Mouse (Mus musculus) macrophage (primary cell): ENCODE results near the gene Elof1. TPM values are rescaled to one million over a fixed set of nuclear protein-coding genes. Genes with fewer than 3 reads are reported as not detected.
"Not testable (repeated sequence)": the region's sequence is repeated elsewhere in the genome, so short reads cannot be mapped to it uniquely, and the experiment has no call there.

Experiments used
- H3K27ac ChIP-seq: fragments of 350-480 bp; formaldehyde crosslinking; 2 replicates; pipeline ENCODE4 v1.9.0; 2021
- H3K36me3 ChIP-seq: fragments of 350-480 bp; formaldehyde crosslinking; 2 replicates; pipeline ENCODE4 v1.9.0; 2021; ENCODE audit errors: inconsistent target
- H3K4me3 ChIP-seq: fragments of 350-480 bp; formaldehyde crosslinking; 2 replicates; pipeline ENCODE4 v1.9.0; 2021; ENCODE audit errors: inconsistent target
- H3K79me2 ChIP-seq: fragments of 350-480 bp; formaldehyde crosslinking; 2 replicates; pipeline ENCODE4 v1.9.0; 2021; ENCODE audit errors: inconsistent target
- WGBS: methylation state at CpG from one replicate; pipeline ENCODE4 v1.1.7; 2026; ENCODE audit warnings: inconsistent platforms; ENCODE audit not compliant: missing documents; 5-methylcytosine and 5-hydroxymethylcytosine counted together
- polyA plus RNA-seq: library from polyadenylated mRNA; stranded (reverse); fragments of 250-400 nt; gene quantifications from 3 replicates; pipeline ENCODE4 v1.2.4, GENCODE M21; 2018; ENCODE audit warnings: inconsistent platforms

Elof1 gene
- polyA plus RNA-seq, 1 experiment from 2014 or later = 46.8 TPM

GRCm38 (mm10) chr9:22089281-22089680 is 27.7 kb downstream of the Elof1 start:
- Histone ChIP-seq H3K27ac (no peak overlapping the region), H3K79me2 (no peaks in the 10 kb centered on the region), H3K36me3 (no peaks in the 10 kb centered on the region), H3K4me3 (no peak overlapping the region)
- WGBS = 96% methylated on average over 7 of the region's 7 CpGs

- 85% methylated on average over 2 of the region's 2 CpGs for WGBS
- H3K79me2 ChIP-seq = no peaks in the 10 kb centered on the region
- H3K36me3 ChIP-seq = no peaks in the 10 kb centered on the region
Observed at GRCm38 (mm10) chr9:22087034-22087618, 29.8 kb downstream of the Elof1 start.

GRCm38 (mm10) chr9:22086012-22086411 is 31.0 kb downstream of the Elof1 start:
- Histone ChIP-seq H3K27ac (no peak overlapping the region; the same call in 1 of the 2 replicates), H3K79me2 (no peaks in the 10 kb centered on the region), H3K36me3 (no peaks in the 10 kb centered on the region), H3K4me3 (peak overlapping the region; percentile 86)
- WGBS = 92% methylated on average over 6 of the region's 6 CpGs

More at GRCm38 (mm10) chr9:22087034-22087618, 29.8 kb downstream of the Elof1 start:
- Histone ChIP-seq H3K27ac (no peak overlapping the region), H3K4me3 (no peak overlapping the region)

GRCm38 (mm10) chr9:22085022-22085834 is 31.7 kb downstream of the Elof1 start, which contains the start of gene Ecsit:
Gene Ecsit (minus strand): TSS chr9:22085438.
- WGBS = under 1% methylated on average over 48 of the region's 48 CpGs
- H3K36me3 ChIP-seq = no peaks in the 10 kb centered on the region
- peak within 1 kb of the TSS; percentile 33 for H3K27ac ChIP-seq
- no peaks in the 10 kb centered on the region for H3K79me2 ChIP-seq
- peak within 1 kb of the TSS; percentile 86 for H3K4me3 ChIP-seq

GRCm38 (mm10) chr9:22084667-22085021 is 32.3 kb downstream of the Elof1 start:
- Histone ChIP-seq H3K36me3 (no peaks in the 10 kb centered on the region), H3K4me3 (peak overlapping the region; percentile 86), H3K27ac (peak overlapping the region; percentile 33), H3K79me2 (no peaks in the 10 kb centered on the region)
- WGBS = 31% methylated on average over 4 of the region's 4 CpGs

- over 99% methylated on average over 23 of the region's 23 CpGs for WGBS
- Histone ChIP-seq H3K4me3 (no peak overlapping the region), H3K27ac (no peak overlapping the region), H3K36me3 (0 out of 2 replicates have a peak, but pooled peaks cover 6% of the 10 kb centered on the region), H3K79me2 (no peaks in the 10 kb centered on the region)
Observed at GRCm38 (mm10) chr9:22076223-22076622, 40.7 kb downstream of the Elof1 start.

DNA sequence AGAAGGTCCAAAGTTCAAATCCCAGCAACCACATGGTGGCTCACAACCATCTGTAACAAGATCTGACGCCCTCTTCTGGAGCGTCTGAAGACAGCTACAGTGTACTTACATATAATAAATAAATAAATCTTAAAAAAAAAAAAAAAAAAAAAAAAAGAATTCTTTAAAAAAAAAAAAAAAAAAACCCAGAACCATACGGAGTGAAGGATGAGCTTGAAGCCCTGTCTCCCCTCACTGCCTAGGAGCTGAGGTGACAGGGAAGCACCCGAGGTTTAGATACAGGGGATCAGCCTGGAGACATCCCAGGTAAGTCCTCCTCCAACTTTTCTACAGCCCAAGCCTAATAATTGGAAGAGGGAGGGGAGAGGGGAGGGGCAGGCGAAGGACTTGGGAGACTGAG is 41.2 kb downstream of the Elof1 start:
- not testable (repeated sequence) for H3K27ac ChIP-seq, H3K4me3 ChIP-seq, H3K79me2 ChIP-seq, H3K36me3 ChIP-seq
- WGBS = 84% methylated on average over 3 of the region's 5 CpGs

DNA sequence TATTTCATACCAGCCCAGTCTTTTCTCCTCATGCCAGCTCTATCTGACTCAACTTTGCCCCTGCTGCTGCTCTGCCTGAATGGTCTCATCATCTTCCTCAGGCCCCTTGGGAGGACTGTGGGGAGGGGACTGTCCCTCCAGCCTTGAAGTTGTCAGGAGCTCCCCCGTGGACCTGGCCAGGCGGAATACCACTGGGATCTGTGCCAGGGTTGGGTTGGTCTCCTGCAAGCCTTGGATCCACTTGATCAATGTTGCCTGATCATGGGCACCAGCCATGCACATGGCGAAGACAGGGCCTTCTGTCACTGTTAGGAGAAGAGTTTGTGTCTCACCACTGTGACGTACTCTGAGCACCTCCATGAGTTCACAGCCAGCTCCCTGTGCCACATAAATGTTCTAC is 44.7 kb downstream of the Elof1 start:
- H3K4me3 ChIP-seq = no peak overlapping the region
- H3K27ac ChIP-seq = no peak overlapping the region
- WGBS = 100% methylated on average over 4 of the region's 4 CpGs
- H3K79me2 ChIP-seq = no peaks in the 10 kb centered on the region
- H3K36me3 ChIP-seq = 0 out of 2 replicates have a peak, but pooled peaks cover 6% of the 10 kb centered on the region

GRCm38 (mm10) chr9:22070791-22071573 is 46.0 kb downstream of the Elof1 start, which contains the start of the genes Gm49318 and Zfp653:
Gene Gm49318 (minus strand): TSS chr9:22071259.
Gene Zfp653 (minus strand): TSS chr9:22071376.
- peak within 1 kb of the TSS; percentile 53 for H3K4me3 ChIP-seq
- H3K27ac ChIP-seq = peak within 1 kb of the TSS; percentile 36
- 0% methylated on average over 70 of the region's 87 CpGs for WGBS
- no peaks in the 10 kb centered on the region for H3K79me2 ChIP-seq
- H3K36me3 ChIP-seq = 0 out of 2 replicates have a peak, but pooled peaks cover under 1% of the 10 kb centered on the region

DNA sequence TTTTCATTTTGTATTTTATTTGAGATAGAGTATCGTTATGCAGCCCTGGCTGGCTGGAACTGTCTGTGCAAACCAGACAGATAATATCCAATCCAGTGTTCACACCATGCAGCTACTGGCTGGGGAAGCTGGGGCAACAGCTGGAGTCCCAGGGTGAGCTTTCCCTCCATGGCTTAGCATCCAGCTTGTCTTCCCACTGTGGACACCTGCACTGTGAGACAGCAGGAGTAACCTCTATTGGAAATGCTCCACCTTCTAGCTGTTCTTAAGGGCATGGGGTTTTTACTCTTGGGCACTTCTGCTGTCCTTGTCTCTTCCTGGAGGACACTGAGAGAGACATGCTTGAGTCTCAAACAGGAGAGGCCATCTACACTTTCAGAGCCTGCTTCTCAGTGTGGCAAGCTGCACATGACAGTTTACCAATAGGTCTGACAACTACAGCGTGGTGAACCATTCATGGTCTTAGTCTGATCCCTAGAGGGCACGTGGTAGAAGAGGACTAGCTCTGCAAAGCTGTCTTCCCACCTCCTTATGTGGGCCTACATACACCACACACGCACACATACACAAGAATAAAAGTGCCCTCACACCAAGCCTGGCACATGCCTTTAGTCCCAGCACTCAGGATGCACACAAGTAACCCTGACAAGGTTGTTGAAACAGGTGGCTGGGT is 47.0 kb downstream of the Elof1 start:
- 76% methylated on average over 4 of the region's 4 CpGs for WGBS
- peak overlapping the region; percentile 21; the same call in 1 of the 2 replicates for H3K4me3 ChIP-seq
- H3K79me2 ChIP-seq = no peaks in the 10 kb centered on the region
- H3K27ac ChIP-seq = no peak overlapping the region
- H3K36me3 ChIP-seq = peaks cover 7% of the 10 kb centered on the region

GRCm38 (mm10) chr9:22067195-22067594 is 49.8 kb downstream of the Elof1 start:
- WGBS = 98% methylated on average over 5 of the region's 5 CpGs
- H3K79me2 ChIP-seq = no peaks in the 10 kb centered on the region
- H3K36me3 ChIP-seq = peaks cover 19% of the 10 kb centered on the region
- H3K27ac ChIP-seq = no peak overlapping the region
- H3K4me3 ChIP-seq = no peak overlapping the region

DNA sequence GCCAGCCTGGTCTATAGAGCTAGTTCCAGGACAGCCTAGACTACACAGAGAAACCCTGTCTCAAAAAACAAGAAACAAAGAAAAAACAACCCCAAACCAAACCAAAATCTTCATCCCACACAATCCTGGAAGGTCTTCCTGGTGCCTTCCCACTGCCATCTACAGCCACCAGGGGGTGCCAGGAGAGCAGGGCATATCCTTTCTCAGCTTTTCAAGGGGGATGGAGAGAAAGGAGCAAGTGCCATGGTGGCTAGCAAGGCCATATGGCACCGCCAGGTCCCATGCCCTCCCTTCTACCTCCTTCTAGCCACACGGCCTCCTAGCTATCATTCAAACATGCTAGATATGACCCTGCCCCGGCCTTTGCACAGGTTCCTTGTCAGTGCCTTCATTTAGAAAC is 50.5 kb downstream of the Elof1 start:
- H3K27ac ChIP-seq = no peak overlapping the region
- WGBS = 87% methylated on average over 3 of the region's 3 CpGs
- H3K79me2 ChIP-seq = no peaks in the 10 kb centered on the region
- H3K36me3 ChIP-seq = peaks cover 19% of the 10 kb centered on the region
- no peak overlapping the region for H3K4me3 ChIP-seq

DNA sequence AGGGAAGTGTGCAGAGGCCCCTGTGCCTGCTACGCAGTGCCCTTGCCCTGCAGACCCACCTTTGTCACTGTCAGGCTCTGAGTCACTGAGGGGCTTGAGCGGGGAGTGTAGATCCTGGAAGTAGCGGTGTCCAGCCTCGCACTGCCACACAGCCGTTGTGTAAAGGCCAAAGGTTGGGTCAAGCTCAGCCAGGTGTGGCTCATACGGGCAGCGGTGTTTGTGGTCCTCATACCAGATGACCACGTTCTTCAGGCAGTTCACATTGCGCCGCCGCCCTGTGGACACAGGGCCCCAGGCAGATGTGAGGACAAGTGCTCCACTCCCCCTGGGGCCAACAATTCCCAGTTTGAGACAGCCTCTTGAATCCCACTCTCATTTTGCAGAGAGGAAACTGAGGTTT is 51.3 kb downstream of the Elof1 start:
- WGBS = 93% methylated on average over 11 of the region's 11 CpGs
- Histone ChIP-seq H3K4me3 (no peak overlapping the region), H3K36me3 (peaks cover 19% of the 10 kb centered on the region), H3K79me2 (no peaks in the 10 kb centered on the region), H3K27ac (no peak overlapping the region)

- Histone ChIP-seq H3K36me3 (peaks cover 19% of the 10 kb centered on the region), H3K4me3 (no peak overlapping the region), H3K79me2 (no peaks in the 10 kb centered on the region), H3K27ac (no peak overlapping the region)
- WGBS = 96% methylated on average over 3 of the region's 3 CpGs
Observed at GRCm38 (mm10) chr9:22064341-22064740, 52.6 kb downstream of the Elof1 start.
